Mouse (Mus musculus) gastrocnemius, postnatal 14 days (tissue): ENCODE measurements at regions not wholly inside any gene's neighbourhood (a gene's known extent, or its start where the extent isn't known, plus 50 kb on each side); places are given as distances from the start of the nearest gene placed in this dataset.

Experiments used
- DNase-seq: peaks from one replicate; pipeline ENCODE4 v3.0.0; 2021; ENCODE audit warnings: mixed read lengths
- intact Hi-C: fragments of 180-260 bp; cut with DNase I; formaldehyde crosslinking; loops from one replicate; pipeline ENCODE4 v1.15.1; 2025; ENCODE audit warnings: low total_unique reads

GRCm38 (mm10) chr6:55627228-55627627 lies 53.8 kb downstream of the Neurod6 start:
- intact Hi-C loops: no loop called here
- DNase-seq: no peak

- DNase-seq: peak; percentile 9
- intact Hi-C loops: no loop called here
Measured at GRCm38 (mm10) chr6:55620366-55620765, 60.7 kb downstream of the Neurod6 start.

GRCm38 (mm10) chr6:55617922-55618481 lies 63.1 kb downstream of the Neurod6 start:
- intact Hi-C loops: no loop called here
- peak; percentile 35 for DNase-seq

GRCm38 (mm10) chr6:55610395-55610794 lies 70.7 kb downstream of the Neurod6 start:
- intact Hi-C loops: no loop called here
- no peak for DNase-seq

- DNase-seq: no peak
- intact Hi-C loops: no loop called here
Measured at GRCm38 (mm10) chr6:55609976-55610375, 71.1 kb downstream of the Neurod6 start.

GRCm38 (mm10) chr6:55609053-55609452 lies 72.0 kb downstream of the Neurod6 start:
- no peak for DNase-seq
- intact Hi-C loops: no loop called here

GRCm38 (mm10) chr6:55597088-55597487 lies 84.0 kb downstream of the Neurod6 start:
- intact Hi-C loops: no loop called here
- DNase-seq: no peak

GRCm38 (mm10) chr6:55592126-55592525 lies 88.9 kb downstream of the Neurod6 start:
- intact Hi-C loops: no loop called here
- no peak for DNase-seq

GRCm38 (mm10) chr6:55581106-55581505 lies 100.0 kb downstream of the Neurod6 start:
- no peak for DNase-seq
- intact Hi-C loops: no loop called here

- no peak for DNase-seq
- intact Hi-C loops: no loop called here
Measured at GRCm38 (mm10) chr6:55580036-55580435, 101.0 kb downstream of the Neurod6 start.

GRCm38 (mm10) chr6:55579611-55580010 lies 101.5 kb downstream of the Neurod6 start:
- no peak for DNase-seq
- intact Hi-C loops: no loop called here

- no peak for DNase-seq
- intact Hi-C loops: no loop called here
Measured at GRCm38 (mm10) chr6:55579105-55579504, 102.0 kb downstream of the Neurod6 start.

- intact Hi-C loops: no loop called here
- no peak for DNase-seq
Measured at GRCm38 (mm10) chr6:55578051-55578450, 103.0 kb downstream of the Neurod6 start.

- no peak for DNase-seq
- intact Hi-C loops: no loop called here
Measured at GRCm38 (mm10) chr6:55567521-55567920, 113.5 kb downstream of the Neurod6 start.

- DNase-seq: no peak
- intact Hi-C loops: no loop called here
Measured at GRCm38 (mm10) chr6:55565260-55566209, 113.8 kb downstream of the Adcyap1r1 start.

GRCm38 (mm10) chr6:55560606-55561005 lies 108.8 kb downstream of the Adcyap1r1 start:
- intact Hi-C loops: no loop called here
- DNase-seq: no peak

GRCm38 (mm10) chr6:55559797-55560196 lies 108.0 kb downstream of the Adcyap1r1 start:
- DNase-seq: no peak
- intact Hi-C loops: no loop called here
